Mouse (Mus musculus): ENCODE measurements around the gene Bod1l. TPM values are rescaled to one million over a fixed set of nuclear protein-coding genes. Genes with fewer than 3 reads are reported as not detected.

The Bod1l gene
- total RNA-seq (2015; ENCODE audit: low replicate concordance) (11.9 and 15.0 TPM in 2 replicates), total RNA-seq (2017; ENCODE audit: low replicate concordance) (17.4 and 20.9 TPM in 2 replicates)

DNA sequence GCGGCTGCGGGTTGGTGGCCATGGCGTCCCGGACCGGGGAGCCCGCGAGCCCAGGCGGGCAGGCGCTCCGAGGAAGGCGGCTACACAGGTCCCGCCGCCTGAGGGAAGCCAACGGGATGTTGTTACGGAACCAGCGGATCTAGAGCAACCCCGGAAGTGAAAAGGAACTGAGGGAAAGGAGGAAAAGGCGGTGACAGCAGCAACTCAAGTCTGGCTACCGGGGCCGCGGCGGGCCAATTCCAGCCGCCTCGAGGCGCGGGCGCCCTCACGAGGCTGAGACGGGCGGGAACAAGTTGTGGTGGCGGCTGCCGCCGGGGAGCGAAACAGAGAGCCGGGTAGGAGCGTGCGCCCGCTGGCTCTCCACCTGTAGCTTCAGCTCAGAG, at the start of gene Bod1l:
Gene Bod1l (minus strand): TSS at position 169 of the 383 bp plus-strand sequence.
- ATAC-seq (replicated peaks; ENCODE audit: low FRiP score, poor library complexity, severe bottlenecking) = peak; percentile 91

DNA sequence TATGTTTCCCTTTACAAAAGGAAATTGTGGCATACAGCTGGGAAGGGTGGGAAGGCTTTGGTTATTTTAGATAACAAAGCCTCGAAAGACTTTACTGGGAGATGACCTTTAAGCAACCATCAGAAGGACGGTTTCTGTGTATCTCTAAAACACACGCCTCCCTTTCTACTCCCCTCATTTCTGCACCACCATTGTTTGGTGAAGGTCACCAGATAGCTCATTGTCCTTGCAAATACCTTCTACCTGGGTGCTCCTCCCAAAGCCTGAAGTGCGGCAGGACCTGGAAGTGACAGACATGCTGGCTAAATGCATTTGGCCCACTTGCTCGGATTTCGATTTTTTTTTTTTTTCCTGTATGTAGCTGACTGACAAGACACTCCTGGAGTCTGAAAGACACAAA, 49.2 kb upstream of the Bod1l start:
- no peak for ATAC-seq (replicated peaks; ENCODE audit: low FRiP score, poor library complexity, severe bottlenecking)

DNA sequence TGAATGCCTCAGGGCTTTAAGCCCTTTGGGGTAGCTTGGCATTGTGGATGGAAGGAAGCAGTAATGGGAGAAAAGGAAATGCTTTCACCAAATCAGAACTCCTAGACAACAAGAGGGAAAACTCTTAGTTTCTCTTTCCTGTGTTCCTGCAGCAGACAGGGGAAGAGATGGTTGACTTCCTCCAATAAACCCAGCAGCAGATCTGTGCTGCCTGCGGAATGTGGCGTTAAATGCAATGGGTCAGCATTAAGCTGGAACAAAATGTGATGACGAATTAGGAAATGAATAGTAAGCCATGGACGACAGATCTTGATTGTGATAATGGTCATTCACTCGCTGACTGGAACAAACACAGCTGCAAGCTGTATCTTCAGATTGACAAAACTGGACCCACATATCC, 46.8 kb upstream of the Bod1l start:
- no peak for ATAC-seq (replicated peaks; ENCODE audit: low FRiP score, poor library complexity, severe bottlenecking)

DNA sequence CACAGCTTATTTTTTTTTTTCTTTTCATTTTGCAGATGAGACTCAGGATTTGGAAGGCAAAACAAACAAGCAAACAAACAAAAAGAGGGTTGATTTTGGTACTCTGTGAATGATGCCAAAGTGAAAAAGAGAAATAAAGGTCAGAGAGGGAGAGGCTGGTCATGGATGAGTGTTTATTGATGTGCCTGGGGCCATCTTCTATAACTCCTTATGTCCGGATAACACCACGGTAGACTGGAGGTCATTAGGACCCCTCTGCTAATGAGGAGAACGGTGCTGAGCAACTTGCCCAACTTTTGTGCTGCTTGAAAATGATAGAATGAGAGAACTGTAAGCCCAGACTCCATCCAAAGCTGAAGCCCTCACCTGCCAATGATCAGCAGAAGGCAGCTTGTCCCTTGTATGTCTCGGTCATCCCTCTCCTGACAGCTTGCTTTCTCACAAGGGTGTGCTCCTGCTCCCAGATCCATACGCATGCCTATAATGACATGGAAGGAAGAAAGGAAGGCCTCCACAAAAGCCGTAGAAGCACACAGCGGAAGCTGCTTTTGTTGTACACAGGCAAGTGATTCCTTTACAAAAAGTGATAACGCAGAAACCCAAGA, 45.2 kb upstream of the Bod1l start:
- no peak for ATAC-seq (replicated peaks; ENCODE audit: low FRiP score, poor library complexity, severe bottlenecking)

DNA sequence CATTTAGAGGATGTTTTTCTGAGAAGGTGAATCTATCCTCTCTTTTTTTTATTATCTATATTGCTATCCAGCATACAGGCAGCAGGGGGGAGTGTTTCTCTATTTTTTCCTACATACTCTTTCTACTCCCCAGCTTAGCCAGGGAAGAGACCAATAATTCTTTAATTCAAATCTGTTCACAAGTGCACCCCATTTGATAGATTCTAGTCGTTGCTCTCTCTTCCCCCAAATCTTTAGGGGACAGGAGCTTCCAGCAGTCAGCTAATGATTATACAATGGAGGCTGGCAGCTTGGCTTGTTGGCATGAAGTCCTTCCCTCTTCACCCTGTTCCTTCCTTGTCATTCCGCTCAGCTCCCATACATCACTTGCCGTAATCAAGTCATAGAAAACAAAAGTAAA, 44.7 kb upstream of the Bod1l start:
- ATAC-seq (replicated peaks; ENCODE audit: low FRiP score, poor library complexity, severe bottlenecking) = no peak

DNA sequence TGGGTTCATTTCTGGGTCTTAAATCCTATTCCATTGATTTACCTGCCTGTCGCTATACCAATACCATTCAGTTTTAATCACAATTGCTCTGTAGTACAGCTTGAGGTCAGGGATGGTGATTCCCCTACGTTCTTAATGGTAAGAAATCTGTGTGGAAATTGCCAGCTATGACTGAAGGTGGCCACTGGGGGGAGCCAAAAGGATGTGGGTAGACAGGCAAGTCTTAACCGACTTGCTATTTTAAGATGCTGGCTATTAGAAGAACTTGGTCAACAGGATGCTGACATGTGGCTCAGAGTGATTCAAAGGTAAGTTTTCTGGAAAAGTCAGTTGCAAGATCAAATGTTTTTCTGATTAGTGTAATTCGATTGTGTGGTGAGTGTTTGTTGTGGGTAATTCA, 43.6 kb upstream of the Bod1l start:
- ATAC-seq (replicated peaks; ENCODE audit: low FRiP score, poor library complexity, severe bottlenecking) = no peak

DNA sequence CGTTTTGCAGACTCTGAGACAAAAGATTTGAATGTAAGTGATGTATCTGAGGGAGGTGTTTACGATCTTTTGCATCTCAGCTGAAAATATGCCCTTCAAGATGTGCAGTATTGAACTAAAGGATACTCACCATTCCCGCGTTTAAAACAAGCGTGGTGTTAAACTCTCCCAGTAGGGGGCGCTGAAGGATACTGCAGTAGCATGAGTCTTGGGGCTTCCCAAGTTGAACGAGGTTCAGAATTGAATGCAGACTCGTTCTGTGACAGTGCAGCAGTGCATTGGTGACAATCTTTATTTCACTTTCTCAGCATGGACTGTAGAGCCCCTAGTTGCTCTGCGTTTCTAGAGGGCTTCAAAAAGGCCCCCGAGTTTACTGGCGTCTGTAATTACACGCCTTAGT, 40.4 kb upstream of the Bod1l start:
- ATAC-seq (replicated peaks; ENCODE audit: low FRiP score, poor library complexity, severe bottlenecking) = peak; percentile 49; the same call in 1 of the 2 replicates

DNA sequence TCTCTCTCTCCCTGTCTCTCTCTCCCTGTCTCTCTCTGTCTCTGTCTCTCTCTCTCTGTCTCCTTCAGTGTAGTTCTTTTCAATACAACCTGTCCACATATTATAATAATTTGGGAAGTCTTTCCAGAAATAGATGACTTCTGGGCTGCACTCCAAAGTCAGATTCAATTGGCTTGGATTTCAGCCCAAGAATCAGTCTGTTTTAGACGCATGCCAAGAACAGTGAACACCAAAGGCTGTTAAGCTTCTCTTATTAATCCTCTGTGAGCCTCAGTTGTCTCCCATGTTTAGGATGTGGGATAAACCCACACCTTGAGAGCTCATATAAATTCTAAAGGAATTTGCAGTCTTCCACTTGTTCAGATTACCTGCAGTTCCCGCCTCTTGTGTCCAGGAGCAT, 27.0 kb upstream of the Bod1l start:
- no peak for ATAC-seq (replicated peaks; ENCODE audit: low FRiP score, poor library complexity, severe bottlenecking)

DNA sequence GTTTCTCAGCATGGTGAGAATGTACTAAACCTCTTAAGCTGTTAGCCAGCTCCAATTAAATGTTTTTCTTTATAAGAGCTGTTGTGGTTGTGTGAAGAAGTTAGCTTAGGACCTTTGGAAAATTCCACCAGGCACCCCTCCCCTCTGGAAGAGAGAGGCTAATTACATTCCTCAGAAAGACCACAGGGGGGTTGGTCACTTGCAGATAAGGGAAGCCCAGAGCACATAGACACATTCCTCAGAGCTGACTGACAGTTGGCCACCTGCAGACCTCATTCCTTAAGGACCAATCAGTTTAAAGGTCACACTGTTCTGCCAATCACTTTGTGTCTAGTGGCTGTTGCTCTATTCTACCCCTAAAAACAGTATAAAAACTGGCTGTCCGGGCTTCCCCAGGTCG, 11.7 kb upstream of the Bod1l start:
- no peak for ATAC-seq (replicated peaks; ENCODE audit: low FRiP score, poor library complexity, severe bottlenecking)

DNA sequence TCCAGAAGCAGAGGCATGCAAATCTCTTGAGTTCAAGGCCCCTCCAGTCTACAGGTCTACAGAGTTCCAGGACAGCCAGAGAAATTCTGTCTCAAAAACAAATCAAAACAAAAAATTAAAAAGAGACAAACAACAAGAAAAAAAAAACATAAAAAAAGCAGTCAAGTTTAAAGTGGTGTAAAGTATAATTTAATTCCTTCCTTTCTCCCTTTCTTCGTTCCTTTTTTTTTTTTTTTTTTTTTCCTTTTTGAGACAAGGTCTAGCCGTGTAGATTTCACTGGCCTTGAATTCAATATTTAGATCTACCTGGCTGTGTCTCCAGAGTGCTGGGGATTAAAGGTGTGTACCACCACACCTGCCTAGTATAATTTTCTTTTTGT, 1.4 kb upstream of the Bod1l start:
- ATAC-seq (replicated peaks; ENCODE audit: low FRiP score, poor library complexity, severe bottlenecking) = no peak

DNA sequence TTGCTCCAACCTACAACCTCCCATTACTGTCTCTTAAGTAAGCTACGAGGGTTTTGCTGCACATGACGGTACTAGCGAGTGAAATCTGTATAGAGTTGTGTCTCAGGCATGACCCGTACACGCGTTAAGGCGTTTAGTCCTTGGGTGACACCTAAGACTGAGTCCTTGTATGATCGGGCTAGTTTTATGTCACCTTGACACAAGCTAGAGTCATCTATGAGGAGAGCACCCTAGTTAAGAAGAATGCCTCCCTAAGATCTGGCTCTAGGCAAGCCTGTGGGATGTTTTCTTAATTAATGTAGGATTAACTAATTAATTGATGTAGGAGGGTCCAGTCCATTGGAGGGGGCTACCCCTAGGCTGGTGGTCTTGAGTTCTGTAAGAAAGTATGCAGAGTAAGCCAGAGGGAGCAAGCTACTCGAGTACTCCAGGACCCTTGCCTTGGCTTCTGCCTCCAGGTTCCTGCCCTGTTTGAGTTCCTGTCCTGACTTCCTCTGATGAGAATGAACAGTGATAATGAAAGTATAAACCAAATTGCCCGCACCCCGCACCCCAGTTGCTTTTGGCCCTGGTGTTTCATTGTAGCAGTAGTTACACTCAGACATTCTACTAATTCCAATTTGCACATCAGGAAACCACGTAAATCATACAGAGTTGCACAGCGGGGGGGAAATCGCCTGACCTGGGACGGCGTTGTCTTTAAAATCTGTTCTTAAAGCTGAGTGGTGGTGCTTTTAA, 874 bp upstream of the Bod1l start:
- ATAC-seq (replicated peaks; ENCODE audit: low FRiP score, poor library complexity, severe bottlenecking) = peak; percentile 60

DNA sequence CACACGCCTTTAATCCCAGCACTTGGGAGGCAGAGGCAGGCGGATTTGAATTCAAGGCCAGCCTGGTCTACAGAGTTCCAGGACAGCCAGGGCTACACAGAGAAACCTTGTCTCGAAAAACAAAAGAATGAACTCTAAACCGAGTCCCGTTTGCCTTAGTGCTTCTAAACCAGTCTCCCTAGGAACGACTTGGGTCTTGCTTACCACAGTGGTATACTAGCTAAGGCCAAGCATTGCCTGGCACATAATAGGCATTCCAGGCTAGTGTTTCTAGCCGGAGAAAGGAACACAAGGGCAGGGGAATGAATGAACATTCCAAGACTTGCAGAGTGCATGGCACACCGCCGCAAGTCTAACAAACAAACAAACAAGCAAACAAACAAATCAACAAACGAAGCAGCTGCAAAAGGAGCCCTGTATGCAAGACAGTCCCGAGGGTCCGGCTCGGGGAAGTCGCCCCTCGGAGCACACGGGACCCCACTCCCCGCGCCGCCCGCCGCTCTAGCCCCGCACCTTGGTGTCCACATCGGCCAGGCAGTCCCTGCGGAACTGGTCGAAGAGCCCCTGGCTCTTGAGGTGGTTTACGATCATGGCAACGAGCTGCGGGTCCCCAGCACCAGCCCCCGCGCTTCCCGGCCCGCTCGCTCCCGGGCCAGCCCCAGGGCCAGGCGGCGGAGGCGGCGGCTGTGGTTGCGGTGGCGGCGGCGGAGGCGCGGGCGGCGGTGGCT, 532 bp downstream of the Bod1l start:
- ATAC-seq (replicated peaks; ENCODE audit: low FRiP score, poor library complexity, severe bottlenecking) = no peak

DNA sequence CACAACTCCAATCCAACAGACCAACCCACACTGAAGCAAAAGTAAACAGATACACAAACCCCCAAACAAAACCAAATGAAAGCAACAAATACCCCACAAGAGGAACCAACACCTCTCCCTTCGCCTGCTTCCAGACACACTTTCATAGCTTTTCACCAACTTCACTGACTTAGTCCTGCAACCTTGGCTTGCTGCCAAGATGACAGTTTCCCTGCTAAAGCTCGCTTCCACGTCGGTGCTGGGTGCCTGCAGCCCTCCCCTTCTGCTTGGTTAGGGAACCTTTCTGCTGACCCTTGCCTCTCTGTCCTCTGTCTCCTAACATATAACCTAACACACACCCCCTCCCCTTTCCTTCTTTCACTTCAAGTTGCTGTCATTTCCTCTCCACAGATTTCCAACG, 1.4 kb downstream of the Bod1l start:
- no peak for ATAC-seq (replicated peaks; ENCODE audit: low FRiP score, poor library complexity, severe bottlenecking)

DNA sequence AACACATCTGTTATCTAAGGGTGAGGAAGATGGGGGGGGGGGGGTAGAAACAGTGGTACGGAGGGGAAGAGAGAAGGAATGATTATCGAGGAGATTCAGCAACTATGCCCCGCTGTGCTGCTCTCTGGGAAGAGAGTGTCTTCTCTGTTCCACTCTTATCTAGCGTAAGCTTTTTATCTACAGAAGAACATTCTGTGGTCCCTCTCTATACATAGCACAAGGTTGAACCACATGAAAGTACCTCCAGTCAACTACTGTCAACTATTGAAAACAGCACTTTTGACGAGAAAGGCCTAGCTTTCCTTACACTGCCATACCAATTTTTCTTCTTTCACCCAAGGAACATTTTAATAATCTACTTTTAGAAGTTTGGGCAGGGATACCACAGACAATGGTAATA, 2.4 kb downstream of the Bod1l start:
- ATAC-seq (replicated peaks; ENCODE audit: low FRiP score, poor library complexity, severe bottlenecking) = no peak

DNA sequence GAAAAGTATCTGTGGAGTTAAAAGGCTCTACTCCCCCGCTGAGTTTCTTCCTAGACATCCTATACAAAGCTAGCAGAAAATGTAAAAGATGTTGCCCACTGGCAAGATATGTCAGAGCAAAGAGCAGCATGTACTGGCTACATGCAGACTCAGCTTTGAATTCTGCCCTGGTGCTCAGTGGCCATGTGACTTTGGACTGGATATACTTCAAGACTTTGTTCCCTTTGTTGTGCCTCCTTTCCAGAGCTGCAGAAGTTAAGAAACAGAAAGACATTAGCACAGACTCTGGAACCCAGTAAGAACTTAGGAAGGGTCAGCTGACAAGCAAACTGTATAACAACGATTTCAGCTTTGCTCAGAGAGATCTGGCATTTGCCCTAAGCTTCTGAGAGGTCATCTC, 14.0 kb downstream of the Bod1l start:
- ATAC-seq (replicated peaks; ENCODE audit: low FRiP score, poor library complexity, severe bottlenecking) = no peak

DNA sequence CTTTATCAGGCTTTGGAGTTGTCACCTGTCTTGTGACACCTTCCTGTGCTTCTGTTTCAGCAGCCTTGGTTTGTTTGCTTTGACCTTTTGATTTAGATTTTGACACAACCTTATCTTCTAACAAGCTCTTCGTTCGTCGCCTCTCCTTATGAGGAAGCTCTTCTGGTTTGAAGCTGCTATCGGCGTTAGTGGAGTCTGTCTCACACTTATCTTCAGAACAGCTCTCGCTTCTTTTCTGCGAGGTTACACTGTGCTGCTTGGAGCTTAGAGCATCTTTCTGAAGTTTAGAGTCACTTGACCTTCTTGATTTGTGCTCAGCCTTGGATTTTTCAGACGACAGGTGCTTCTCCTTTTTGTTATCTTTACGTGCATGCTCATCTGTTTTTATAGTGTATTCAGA, 23.0 kb downstream of the Bod1l start:
- ATAC-seq (replicated peaks; ENCODE audit: low FRiP score, poor library complexity, severe bottlenecking) = no peak

DNA sequence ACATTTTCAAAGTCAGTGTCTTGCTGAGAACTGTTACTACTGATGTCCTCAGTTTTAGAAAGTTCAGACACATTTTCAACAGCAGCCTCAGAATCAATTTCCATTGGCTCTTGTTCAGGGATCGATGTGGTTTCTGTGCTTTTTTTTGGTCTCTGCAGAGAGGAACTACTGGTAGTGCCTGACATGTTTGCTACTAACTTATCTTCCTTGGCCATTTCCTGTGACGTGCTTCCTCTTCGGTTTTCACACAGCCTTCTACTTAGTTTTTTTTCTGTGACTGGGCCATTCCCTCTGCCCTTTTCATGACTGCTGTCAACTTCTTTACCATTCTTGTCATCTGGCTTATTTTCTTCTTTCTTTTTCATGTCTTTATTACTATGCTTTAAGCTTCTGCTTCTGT, 23.6 kb downstream of the Bod1l start:
- no peak for ATAC-seq (replicated peaks; ENCODE audit: low FRiP score, poor library complexity, severe bottlenecking)

DNA sequence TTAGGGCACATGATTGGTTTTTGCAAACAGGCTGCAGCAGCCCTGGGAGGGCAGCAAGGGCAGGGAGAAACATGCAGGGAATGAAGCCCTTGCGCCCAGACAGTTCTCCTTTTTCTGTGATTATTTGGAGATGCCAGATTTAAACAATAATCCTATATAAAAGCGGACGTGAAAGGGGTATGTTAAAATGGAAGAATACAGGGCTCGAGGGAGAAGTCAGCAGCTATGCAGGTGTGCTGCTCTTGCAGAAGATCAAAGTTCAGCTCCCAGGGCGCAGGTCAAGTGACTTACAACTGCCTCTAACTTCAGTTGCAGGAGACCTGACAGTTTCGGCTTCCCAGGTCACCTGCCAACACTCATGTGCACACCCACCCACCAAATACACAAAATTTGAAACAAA, 31.6 kb downstream of the Bod1l start:
- no peak for ATAC-seq (replicated peaks; ENCODE audit: low FRiP score, poor library complexity, severe bottlenecking)

DNA sequence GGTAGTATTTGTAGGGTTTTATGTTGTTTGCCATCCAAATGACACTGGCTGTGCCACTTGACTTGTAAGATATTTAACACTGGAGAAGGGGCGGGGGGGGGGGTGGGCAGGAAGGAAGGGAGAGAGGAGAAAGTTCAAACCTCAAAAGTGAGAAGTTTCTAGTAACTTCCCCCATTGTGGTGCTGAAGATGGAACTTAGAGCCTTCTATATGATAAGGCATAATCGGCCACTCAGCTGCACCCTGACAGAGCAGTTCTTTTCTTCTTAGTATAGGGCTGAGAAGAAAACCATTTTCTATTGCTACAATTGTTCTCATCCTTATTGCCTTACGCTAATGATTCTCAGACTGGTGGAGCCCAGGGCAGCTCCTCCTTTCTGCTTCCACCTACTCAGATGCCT, 32.8 kb downstream of the Bod1l start:
- ATAC-seq (replicated peaks; ENCODE audit: low FRiP score, poor library complexity, severe bottlenecking) = no peak

DNA sequence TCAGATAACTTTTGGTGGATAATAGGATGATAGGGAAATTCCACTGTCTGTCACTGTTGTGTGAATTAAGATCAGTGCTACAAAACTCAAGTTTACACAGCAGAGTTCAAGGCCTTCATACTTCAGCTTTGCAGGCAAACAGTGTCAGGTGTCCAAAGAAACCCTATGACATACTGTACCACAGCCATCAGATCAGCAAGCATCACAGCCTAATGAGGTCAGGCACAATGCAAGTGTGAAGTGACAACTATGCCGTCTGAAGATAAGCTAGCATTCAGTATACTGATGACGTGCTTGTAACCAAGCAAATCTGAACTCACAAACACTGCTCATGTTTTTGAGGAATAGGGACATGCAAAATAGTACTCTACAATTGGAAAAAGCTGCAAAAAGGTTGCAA, 36.7 kb downstream of the Bod1l start:
- ATAC-seq (replicated peaks; ENCODE audit: low FRiP score, poor library complexity, severe bottlenecking) = no peak

DNA sequence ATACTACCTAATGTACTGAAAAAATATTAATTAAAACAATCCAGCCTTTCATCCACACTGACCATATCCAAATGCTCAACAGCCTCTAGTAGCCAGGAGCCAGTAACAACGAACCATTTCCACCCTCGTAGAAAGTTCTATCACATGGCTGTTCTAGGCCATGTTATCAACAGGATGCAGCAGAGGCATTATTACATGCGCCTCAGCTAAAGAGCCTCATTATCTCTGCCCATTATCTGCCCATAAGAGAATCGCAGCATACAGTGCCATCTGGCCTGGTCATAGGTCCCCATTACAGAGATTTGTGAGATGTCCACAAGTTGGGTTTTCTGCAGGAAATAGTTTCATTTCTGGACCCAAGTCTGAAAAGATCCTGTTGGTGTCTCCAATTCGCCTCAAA, 37.9 kb downstream of the Bod1l start:
- no peak for ATAC-seq (replicated peaks; ENCODE audit: low FRiP score, poor library complexity, severe bottlenecking)
